Mouse (Mus musculus): ENCODE measurements around the gene Ren1.

- no peak for TF ChIP-seq CTCF (IDR thresholded peaks at IDR 0.05; ENCODE audit: control insufficient read depth, insufficient read depth, insufficient replicate concordance, low read depth, low read length)
- no peak for TF ChIP-seq POLR2A (IDR thresholded peaks at IDR 0.05; ENCODE audit: control insufficient read depth, low read depth, low read length)
Measured at GRCm38 (mm10) chr1:133382552-133383155, 32.3 kb downstream of the Ren1 start.
